Mouse (Mus musculus): ENCODE data around the gene Ryr2. TPM values are rescaled to one million over a fixed set of nuclear protein-coding genes. Genes with fewer than 3 reads are reported as not detected.
"Not testable (repeated sequence)": the region's sequence is repeated elsewhere in the genome, so short reads cannot be mapped to it uniquely, and the experiment has no call there.

The Ryr2 gene
- total RNA-seq, 4 experiments from 2014 or later, result 0.35 to 0.77 (median 0.58) TPM

DNA sequence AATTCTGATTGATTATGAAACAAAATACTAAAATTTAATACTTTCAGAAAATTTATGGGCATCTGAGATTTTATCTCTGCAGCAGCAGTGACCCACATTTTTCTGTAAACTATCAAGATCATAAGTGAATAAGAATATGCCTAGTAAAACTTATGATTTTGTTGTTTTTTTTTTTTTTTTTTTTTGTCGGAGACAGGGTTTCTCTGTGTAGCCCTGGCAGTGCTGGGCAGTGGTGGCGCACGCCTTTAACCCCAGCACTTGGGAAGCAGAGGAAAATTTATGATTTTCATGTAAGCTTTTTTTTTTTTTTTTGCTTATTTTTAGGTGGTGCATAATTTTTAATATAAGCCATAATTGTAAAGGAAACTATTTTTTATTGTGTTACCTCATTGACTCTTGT is 557.1 kb downstream of the Ryr2 start:
- no peak for DNase-seq (ENCODE audit: low spot score in 2 of 2)

DNA sequence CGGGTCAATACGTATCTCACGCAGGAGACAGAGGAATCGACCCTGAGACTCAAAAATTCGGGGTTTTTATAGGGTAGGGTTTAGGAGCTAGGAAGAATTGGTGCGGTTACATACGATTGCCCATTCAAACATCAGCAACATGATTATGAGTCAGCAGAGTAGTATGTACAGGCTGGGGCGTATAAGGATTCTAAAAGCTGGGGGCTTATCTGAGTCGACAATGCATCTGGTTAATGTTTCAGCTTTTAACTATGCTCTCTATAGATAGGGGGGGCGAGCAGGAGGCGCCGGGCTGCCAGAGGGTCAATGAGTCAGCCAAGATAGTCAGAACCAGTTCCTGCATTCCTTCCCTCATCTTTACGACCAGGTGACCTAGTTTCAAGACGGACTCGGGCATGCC is 557.6 kb downstream of the Ryr2 start:
- not testable (repeated sequence) for DNase-seq (ENCODE audit: low spot score in 2 of 2)

DNA sequence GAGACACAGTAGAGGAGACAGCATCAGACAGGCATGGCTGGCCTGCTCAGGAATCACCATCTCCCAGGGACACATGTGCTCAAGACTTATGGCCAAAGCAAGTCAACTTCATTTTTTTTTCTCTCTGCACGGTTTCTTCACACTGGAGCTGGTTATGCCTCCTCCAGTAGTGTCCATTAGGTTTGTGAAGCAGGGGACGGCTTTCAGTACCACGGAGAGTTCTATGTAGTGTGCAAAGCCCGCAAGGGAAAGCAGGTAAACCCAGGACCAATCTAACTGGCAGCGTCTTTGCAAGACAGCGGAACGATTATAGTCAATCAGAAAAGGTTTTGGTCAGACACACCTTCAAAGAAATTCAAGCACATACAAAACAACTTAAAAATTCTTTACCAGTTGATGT is 560.9 kb downstream of the Ryr2 start:
- DNase-seq (ENCODE audit: low spot score in 2 of 2), result no peak

DNA sequence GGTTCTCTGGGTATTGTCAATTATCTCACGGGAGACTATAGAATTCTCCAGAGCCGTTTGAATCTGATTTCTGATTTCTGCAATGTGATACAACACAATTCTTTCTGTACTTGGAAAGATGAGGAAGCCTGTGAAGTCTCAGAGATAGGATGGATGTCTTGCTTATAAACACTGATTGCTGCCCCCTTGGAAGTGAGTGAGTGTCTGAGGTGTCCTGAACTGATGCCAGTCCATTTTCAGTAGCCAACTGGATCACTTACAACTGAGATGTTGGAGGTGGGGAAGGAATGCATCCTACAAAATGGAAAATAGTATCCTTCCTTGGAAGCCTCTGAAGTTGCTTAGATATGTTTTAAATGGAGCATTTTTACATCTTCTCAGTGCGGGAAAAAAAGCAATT is 564.2 kb downstream of the Ryr2 start:
- DNase-seq (ENCODE audit: low spot score in 2 of 2), result no peak

DNA sequence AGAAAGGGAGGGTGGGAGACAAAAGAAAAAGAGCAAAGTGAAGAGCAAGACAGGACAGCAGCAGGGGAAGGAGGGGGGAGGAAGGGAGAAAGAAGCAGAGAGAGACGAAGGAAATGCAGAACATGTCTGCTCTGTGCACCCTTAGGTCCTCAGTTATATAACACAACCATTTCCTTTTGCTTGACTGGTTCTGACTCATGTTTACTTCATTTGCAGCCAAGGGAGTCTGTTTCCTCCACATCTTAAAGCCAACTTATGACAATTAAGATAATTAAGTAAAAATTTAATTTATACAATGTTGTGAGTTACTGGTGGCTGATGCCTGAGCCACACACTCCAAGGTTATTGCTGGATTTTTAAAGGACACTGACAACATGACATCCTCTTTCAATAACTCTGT is 569.9 kb downstream of the Ryr2 start:
- no peak for DNase-seq (ENCODE audit: low spot score in 2 of 2)

DNA sequence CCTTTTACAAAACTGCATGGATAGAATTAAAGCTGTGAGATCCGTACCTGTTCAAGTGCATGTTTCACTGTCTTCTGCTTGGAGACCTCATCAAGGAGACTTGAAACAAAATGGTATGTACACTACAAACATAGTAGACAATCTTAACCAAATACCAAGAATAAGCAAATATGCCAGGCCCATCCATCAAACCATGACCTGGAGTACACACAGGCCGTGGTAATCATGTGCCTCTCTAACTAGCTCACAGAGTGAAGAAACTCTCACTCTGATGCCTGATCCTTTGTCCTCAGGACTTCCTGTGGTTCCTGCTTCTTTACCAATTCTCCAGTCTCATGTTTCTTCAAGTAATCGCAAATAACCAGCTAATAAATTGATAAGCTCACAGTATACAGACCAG is 570.9 kb downstream of the Ryr2 start:
- no peak for DNase-seq (ENCODE audit: low spot score in 2 of 2)

DNA sequence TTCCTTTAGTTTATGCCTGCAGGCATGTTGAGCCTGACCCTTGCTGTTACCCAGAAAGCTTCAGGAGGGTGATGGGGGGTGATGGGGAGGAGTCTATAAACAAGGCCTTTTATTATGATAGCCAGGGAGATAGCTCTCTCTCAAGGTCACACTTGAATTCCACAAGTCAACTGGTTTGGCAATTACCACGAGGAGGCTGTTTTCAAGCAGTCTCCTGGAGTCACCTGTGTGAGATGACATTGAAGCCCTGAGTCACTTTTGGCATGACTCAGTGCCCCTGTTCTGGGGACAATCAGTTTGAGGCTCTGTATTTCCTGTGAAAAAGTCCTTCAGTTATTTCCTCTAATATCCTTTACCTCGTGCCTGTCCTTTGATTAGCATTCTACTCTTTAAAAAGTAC is 573.5 kb downstream of the Ryr2 start:
- DNase-seq (ENCODE audit: low spot score in 2 of 2), result no peak

DNA sequence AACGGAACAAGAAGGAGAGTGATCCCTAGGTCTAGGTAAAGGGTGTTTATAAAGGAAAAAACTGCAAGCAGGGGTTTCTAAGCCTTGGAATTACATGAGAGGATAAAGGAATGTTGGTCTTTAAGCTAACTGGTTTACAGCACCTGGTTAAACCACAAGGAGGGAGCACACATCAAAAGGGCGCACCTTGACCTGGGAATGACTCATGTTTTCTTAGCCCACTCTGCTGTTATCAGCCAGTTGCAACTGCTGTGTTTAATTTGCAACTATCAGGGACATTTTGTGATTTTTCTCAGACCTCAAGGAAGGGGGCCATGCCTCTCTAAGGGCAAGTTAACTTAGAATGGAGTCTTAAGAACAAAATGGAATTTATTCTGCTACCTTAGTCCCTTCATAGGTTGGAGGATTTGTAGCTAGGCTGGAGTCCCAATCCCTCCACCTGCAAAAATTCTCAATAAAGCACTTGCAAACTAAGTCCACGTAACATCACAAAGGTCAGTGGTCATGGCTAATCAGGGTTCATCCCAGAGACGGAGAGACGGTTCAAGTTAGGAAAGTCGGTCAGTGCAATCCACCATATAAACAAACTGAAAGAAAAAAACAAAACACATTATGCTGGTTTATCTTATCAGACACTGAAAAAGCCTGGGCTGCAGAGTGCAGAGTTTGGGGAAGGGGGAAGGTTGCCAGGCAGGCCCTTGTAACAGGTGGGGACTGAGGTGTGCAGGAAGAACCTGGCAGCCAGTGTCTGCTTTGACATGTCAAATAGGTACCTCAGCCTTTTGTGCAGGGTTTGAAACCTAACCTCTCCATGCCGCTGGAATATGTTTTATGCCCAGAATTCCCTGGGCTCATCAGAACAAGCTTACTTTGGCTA is 574.5 kb downstream of the Ryr2 start:
- no peak for DNase-seq (ENCODE audit: low spot score in 2 of 2)

DNA sequence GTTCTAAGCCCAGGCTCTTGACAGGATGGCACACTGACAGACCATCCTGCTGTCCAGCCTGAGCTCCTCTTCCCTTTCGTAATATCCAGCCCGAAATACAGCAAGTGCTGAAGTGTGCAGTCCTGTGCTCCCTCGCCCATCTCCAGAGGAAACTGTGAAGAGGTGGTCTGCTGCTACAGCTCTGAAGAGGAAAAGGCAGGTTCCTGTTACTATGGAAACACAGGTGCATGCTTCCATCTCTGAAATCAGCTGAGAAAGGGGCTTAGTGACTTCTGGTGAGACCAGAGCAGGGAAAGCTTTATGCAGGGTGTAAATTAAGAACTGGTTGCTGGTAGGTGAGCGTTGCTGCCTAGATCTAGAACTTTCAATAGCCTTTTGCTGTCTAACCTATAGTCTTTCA is 583.1 kb downstream of the Ryr2 start:
- no peak for DNase-seq (ENCODE audit: low spot score in 2 of 2)

DNA sequence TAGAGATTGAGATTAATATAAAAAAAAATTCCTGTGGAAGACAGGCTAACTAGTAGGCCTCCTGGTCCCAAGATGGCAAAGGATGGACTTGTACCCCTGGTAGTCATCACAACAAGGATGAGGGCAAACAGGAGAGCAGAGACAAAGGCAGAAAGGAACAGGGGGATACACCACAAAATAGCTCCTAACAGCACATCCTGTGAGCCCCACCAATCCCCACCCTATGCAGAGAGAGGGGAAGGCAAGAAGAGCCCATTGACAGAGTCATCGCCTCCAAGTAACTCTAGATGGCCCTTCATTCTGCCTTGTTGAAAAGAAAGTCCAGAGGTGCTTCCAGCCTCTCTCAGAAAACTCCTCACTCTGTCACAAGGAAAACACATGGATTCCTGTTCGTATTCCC is 586.0 kb downstream of the Ryr2 start:
- no peak for DNase-seq (ENCODE audit: low spot score in 2 of 2)

DNA sequence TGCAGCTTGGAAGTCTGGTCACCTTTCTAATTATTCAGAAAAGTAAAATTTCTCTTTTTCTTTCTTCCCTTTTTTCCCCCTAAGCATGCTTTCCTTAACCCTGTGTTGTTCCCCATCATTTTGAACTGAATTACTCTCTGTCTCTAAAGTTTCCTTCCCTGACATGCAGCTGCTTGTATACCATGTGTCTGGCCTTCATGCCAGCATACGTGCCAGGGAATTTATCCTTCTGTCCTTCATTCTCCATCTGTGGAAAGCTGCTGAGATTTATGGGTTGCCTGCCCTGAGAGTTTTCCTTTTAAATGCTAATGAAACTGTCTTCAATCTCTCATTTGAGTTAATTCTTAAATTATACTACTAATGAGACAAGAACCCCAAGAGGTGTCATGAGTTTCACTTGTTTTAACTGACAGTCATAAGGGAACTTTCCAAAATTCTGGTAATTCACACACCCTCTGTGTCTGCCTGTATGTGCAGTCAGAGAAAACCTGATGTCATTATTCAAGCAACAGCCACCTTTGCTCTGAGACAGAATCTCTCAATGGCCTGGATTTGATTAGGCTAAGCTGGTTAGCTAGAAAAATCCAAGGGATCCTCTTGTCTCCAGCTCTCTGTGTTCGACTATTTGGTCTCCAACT is 595.1 kb downstream of the Ryr2 start:
- DNase-seq (ENCODE audit: low spot score in 2 of 2), result no peak

Other genes with a start within 250 kb of the Ryr2 start
- gene Mtr, start 151.2 kb upstream of the Ryr2 start, total RNA-seq (2022), result 10 to 100 TPM; 13.0 to 19.2 (median 17.3) TPM
- 100 to 1,000 TPM; 853 to 990 (median 915) TPM for gene Actn2, start 233.8 kb upstream of the Ryr2 start, total RNA-seq (2022)